Mouse (Mus musculus): ENCODE data around the gene Prkcb. TPM values are rescaled to one million over a fixed set of nuclear protein-coding genes. Genes with fewer than 3 reads are reported as not detected.

Prkcb gene
- polyA plus RNA-seq, 1 experiment from 2014 or later, result 29.4 TPM

- no peaks in the 10 kb centered on the region for H3K27me3 ChIP-seq (replicated peaks; ENCODE audit: control insufficient read depth, insufficient read depth, low read length)
- H3K9me3 ChIP-seq (replicated peaks; ENCODE audit: control insufficient read depth, low read length), result no peaks in the 10 kb centered on the region
- no peak for ATAC-seq
- DNase-seq (ENCODE audit: low spot score), result no peak
- no peak overlapping the region for H3K4me3 ChIP-seq (ENCODE audit: low read depth, low read length)
- no peak overlapping the region for H3K4me2 ChIP-seq (ENCODE audit: low read length)
- no peaks in the 10 kb centered on the region for H3K36me3 ChIP-seq (ENCODE audit: control insufficient read depth, insufficient read depth, low read length)
- WGBS, result 78% methylated on average over 4 of the region's 4 CpGs
- peaks cover 20% of the 10 kb centered on the region for H3K4me1 ChIP-seq (ENCODE audit: control insufficient read depth, insufficient read depth, low read length)
- H3K9ac ChIP-seq (ENCODE audit: low read length), result no peak overlapping the region
- H3K27ac ChIP-seq (ENCODE audit: low read depth, low read length), result no peak overlapping the region
Measured at GRCm38 (mm10) chr7:122403343-122403742, 114.8 kb downstream of the Prkcb start.

- Histone ChIP-seq H3K36me3 (ENCODE audit: control insufficient read depth, insufficient read depth, low read length) (no peaks in the 10 kb centered on the region), H3K4me2 (ENCODE audit: low read length) (peak overlapping the region; percentile 38), H3K4me1 (ENCODE audit: control insufficient read depth, insufficient read depth, low read length) (peaks cover 20% of the 10 kb centered on the region), H3K4me3 (ENCODE audit: low read depth, low read length) (no peak overlapping the region), H3K9ac (ENCODE audit: low read length) (no peak overlapping the region), H3K27me3 (replicated peaks; ENCODE audit: control insufficient read depth, insufficient read depth, low read length) (no peaks in the 10 kb centered on the region), H3K9me3 (replicated peaks; ENCODE audit: control insufficient read depth, low read length) (no peaks in the 10 kb centered on the region), H3K27ac (ENCODE audit: low read depth, low read length) (peak overlapping the region; percentile 79)
- WGBS, result 1% methylated on average over 21 of the region's 21 CpGs
- DNase-seq (ENCODE audit: low spot score) (peak; percentile 93), ATAC-seq (peak; percentile 87)
Measured at GRCm38 (mm10) chr7:122404571-122405393, 116.2 kb downstream of the Prkcb start.

- WGBS, result 40% methylated on average over 13 of the region's 13 CpGs
Measured at GRCm38 (mm10) chr7:122406625-122407024, 118.1 kb downstream of the Prkcb start.

GRCm38 (mm10) chr7:122409945-122410344 lies 121.4 kb downstream of the Prkcb start:
- no peak overlapping the region for H3K27ac ChIP-seq (ENCODE audit: low read depth, low read length)
- no peak overlapping the region for H3K4me2 ChIP-seq (ENCODE audit: low read length)
- 77% methylated on average over 6 of the region's 6 CpGs for WGBS
- peaks cover 10% of the 10 kb centered on the region; the same call in 1 of the 2 replicates for H3K4me1 ChIP-seq (ENCODE audit: control insufficient read depth, insufficient read depth, low read length)
- no peak overlapping the region for H3K4me3 ChIP-seq (ENCODE audit: low read depth, low read length)
- no peaks in the 10 kb centered on the region for H3K36me3 ChIP-seq (ENCODE audit: control insufficient read depth, insufficient read depth, low read length)
- ATAC-seq (no peak), DNase-seq (ENCODE audit: low spot score) (no peak)
- H3K9ac ChIP-seq (ENCODE audit: low read length), result no peak overlapping the region
- H3K27me3 ChIP-seq (replicated peaks; ENCODE audit: control insufficient read depth, insufficient read depth, low read length), result no peaks in the 10 kb centered on the region
- H3K9me3 ChIP-seq (replicated peaks; ENCODE audit: control insufficient read depth, low read length), result no peaks in the 10 kb centered on the region

More at GRCm38 (mm10) chr7:122406625-122407024, 118.1 kb downstream of the Prkcb start:
- Histone ChIP-seq H3K9me3 (replicated peaks; ENCODE audit: control insufficient read depth, low read length) (no peaks in the 10 kb centered on the region), H3K27me3 (replicated peaks; ENCODE audit: control insufficient read depth, insufficient read depth, low read length) (no peaks in the 10 kb centered on the region), H3K9ac (ENCODE audit: low read length) (no peak overlapping the region), H3K27ac (ENCODE audit: low read depth, low read length) (no peak overlapping the region; the same call in 1 of the 2 replicates), H3K36me3 (ENCODE audit: control insufficient read depth, insufficient read depth, low read length) (no peaks in the 10 kb centered on the region), H3K4me2 (ENCODE audit: low read length) (no peak overlapping the region), H3K4me3 (ENCODE audit: low read depth, low read length) (no peak overlapping the region), H3K4me1 (ENCODE audit: control insufficient read depth, insufficient read depth, low read length) (peaks cover 20% of the 10 kb centered on the region)
- peak; percentile 53 for DNase-seq (ENCODE audit: low spot score)
- peak; percentile 18; the same call in 1 of the 2 replicates for ATAC-seq

- ATAC-seq, result no peak
Measured at GRCm38 (mm10) chr7:122410873-122411272, 122.3 kb downstream of the Prkcb start.

GRCm38 (mm10) chr7:122413231-122413630 lies 124.7 kb downstream of the Prkcb start:
- Histone ChIP-seq H3K4me3 (ENCODE audit: low read depth, low read length) (no peak overlapping the region), H3K27me3 (replicated peaks; ENCODE audit: control insufficient read depth, insufficient read depth, low read length) (no peaks in the 10 kb centered on the region), H3K9ac (ENCODE audit: low read length) (no peak overlapping the region), H3K4me1 (ENCODE audit: control insufficient read depth, insufficient read depth, low read length) (no peaks in the 10 kb centered on the region), H3K4me2 (ENCODE audit: low read length) (no peak overlapping the region), H3K36me3 (ENCODE audit: control insufficient read depth, insufficient read depth, low read length) (no peaks in the 10 kb centered on the region), H3K9me3 (replicated peaks; ENCODE audit: control insufficient read depth, low read length) (no peaks in the 10 kb centered on the region), H3K27ac (ENCODE audit: low read depth, low read length) (no peak overlapping the region)
- ATAC-seq (no peak), DNase-seq (ENCODE audit: low spot score) (no peak)
- 89% methylated on average over 6 of the region's 6 CpGs for WGBS

More at GRCm38 (mm10) chr7:122410873-122411272, 122.3 kb downstream of the Prkcb start:
- H3K4me2 ChIP-seq (ENCODE audit: low read length), result no peak overlapping the region
- DNase-seq (ENCODE audit: low spot score), result no peak
- 94% methylated on average over 3 of the region's 3 CpGs for WGBS
- no peak overlapping the region for H3K27ac ChIP-seq (ENCODE audit: low read depth, low read length)
- no peaks in the 10 kb centered on the region for H3K27me3 ChIP-seq (replicated peaks; ENCODE audit: control insufficient read depth, insufficient read depth, low read length)
- no peak overlapping the region for H3K9ac ChIP-seq (ENCODE audit: low read length)
- peaks cover 10% of the 10 kb centered on the region; the same call in 1 of the 2 replicates for H3K4me1 ChIP-seq (ENCODE audit: control insufficient read depth, insufficient read depth, low read length)
- no peak overlapping the region for H3K4me3 ChIP-seq (ENCODE audit: low read depth, low read length)
- no peaks in the 10 kb centered on the region for H3K36me3 ChIP-seq (ENCODE audit: control insufficient read depth, insufficient read depth, low read length)
- H3K9me3 ChIP-seq (replicated peaks; ENCODE audit: control insufficient read depth, low read length), result no peaks in the 10 kb centered on the region

GRCm38 (mm10) chr7:122414146-122414545 lies 125.6 kb downstream of the Prkcb start:
- no peaks in the 10 kb centered on the region for H3K4me1 ChIP-seq (ENCODE audit: control insufficient read depth, insufficient read depth, low read length)
- no peak overlapping the region for H3K9ac ChIP-seq (ENCODE audit: low read length)
- no peak for DNase-seq (ENCODE audit: low spot score)
- H3K4me3 ChIP-seq (ENCODE audit: low read depth, low read length), result no peak overlapping the region
- H3K4me2 ChIP-seq (ENCODE audit: low read length), result no peak overlapping the region
- no peak overlapping the region for H3K27ac ChIP-seq (ENCODE audit: low read depth, low read length)
- H3K36me3 ChIP-seq (ENCODE audit: control insufficient read depth, insufficient read depth, low read length), result no peaks in the 10 kb centered on the region
- WGBS, result 89% methylated on average over 10 of the region's 10 CpGs
- no peaks in the 10 kb centered on the region for H3K27me3 ChIP-seq (replicated peaks; ENCODE audit: control insufficient read depth, insufficient read depth, low read length)
- no peaks in the 10 kb centered on the region for H3K9me3 ChIP-seq (replicated peaks; ENCODE audit: control insufficient read depth, low read length)
- no peak for ATAC-seq

- Histone ChIP-seq H3K36me3 (ENCODE audit: control insufficient read depth, insufficient read depth, low read length) (no peaks in the 10 kb centered on the region), H3K27ac (ENCODE audit: low read depth, low read length) (no peak overlapping the region), H3K4me3 (ENCODE audit: low read depth, low read length) (no peak overlapping the region), H3K27me3 (replicated peaks; ENCODE audit: control insufficient read depth, insufficient read depth, low read length) (no peaks in the 10 kb centered on the region), H3K9ac (ENCODE audit: low read length) (no peak overlapping the region), H3K4me1 (ENCODE audit: control insufficient read depth, insufficient read depth, low read length) (no peaks in the 10 kb centered on the region), H3K9me3 (replicated peaks; ENCODE audit: control insufficient read depth, low read length) (no peaks in the 10 kb centered on the region), H3K4me2 (ENCODE audit: low read length) (no peak overlapping the region)
- DNase-seq (ENCODE audit: low spot score) (no peak), ATAC-seq (no peak)
- WGBS, result 91% methylated on average over 6 of the region's 6 CpGs
Measured at GRCm38 (mm10) chr7:122414608-122415007, 126.1 kb downstream of the Prkcb start.

GRCm38 (mm10) chr7:122415387-122415786 lies 126.8 kb downstream of the Prkcb start:
- 92% methylated on average over 9 of the region's 9 CpGs for WGBS
- Histone ChIP-seq H3K4me2 (ENCODE audit: low read length) (no peak overlapping the region), H3K9me3 (replicated peaks; ENCODE audit: control insufficient read depth, low read length) (no peaks in the 10 kb centered on the region), H3K4me3 (ENCODE audit: low read depth, low read length) (no peak overlapping the region), H3K27me3 (replicated peaks; ENCODE audit: control insufficient read depth, insufficient read depth, low read length) (no peaks in the 10 kb centered on the region), H3K9ac (ENCODE audit: low read length) (no peak overlapping the region), H3K27ac (ENCODE audit: low read depth, low read length) (no peak overlapping the region), H3K4me1 (ENCODE audit: control insufficient read depth, insufficient read depth, low read length) (no peaks in the 10 kb centered on the region), H3K36me3 (ENCODE audit: control insufficient read depth, insufficient read depth, low read length) (no peaks in the 10 kb centered on the region)
- DNase-seq (ENCODE audit: low spot score) (no peak), ATAC-seq (no peak)

All from forebrain, embryonic 14.5 days (tissue).